Mouse (Mus musculus): ENCODE data around the gene Rhoh. TPM values are rescaled to one million over a fixed set of nuclear protein-coding genes. Genes with fewer than 3 reads are reported as not detected.
A peak's percentile ranks its signal among the peaks of the same experiment; 100 is the strongest.

Rhoh gene
- total RNA-seq, 2 experiments from 2014 or later = 0.69 to 1.1 TPM

- intact Hi-C loops (cut with DNase I) = no loop called here
- no peak for DNase-seq (ENCODE audit: low spot score in 2 of 2)
These were observed 2.7 kb upstream of the Rhoh start for GRCm38 (mm10) chr5:65858355-65858754.

GRCm38 (mm10) chr5:65858898-65859297 lies 2.1 kb upstream of the Rhoh start:
- intact Hi-C loops (cut with DNase I) = no loop called here
- no peak for DNase-seq (ENCODE audit: low spot score in 2 of 2)

- no peak for DNase-seq (ENCODE audit: low spot score in 2 of 2)
- intact Hi-C loops (cut with DNase I) = no loop called here
These were observed 1.6 kb upstream of the Rhoh start for GRCm38 (mm10) chr5:65859396-65859795.

GRCm38 (mm10) chr5:65860281-65861000 lies 572 bp upstream of the Rhoh start:
- DNase-seq (ENCODE audit: low spot score in 2 of 2) = peak in 1 of 2 experiments; percentile 6
- intact Hi-C loops (cut with DNase I) = no loop called here

- intact Hi-C loops (cut with DNase I) = no loop called here
- no peak for DNase-seq (ENCODE audit: low spot score in 2 of 2)
These were observed 1.4 kb downstream of the Rhoh start for GRCm38 (mm10) chr5:65862217-65862927.

- intact Hi-C loops (cut with DNase I) = no loop called here
- peak; percentile 10 to 12 for DNase-seq (ENCODE audit: low spot score in 2 of 2)
These were observed 2.3 kb downstream of the Rhoh start for GRCm38 (mm10) chr5:65863349-65863749.

- no peak for DNase-seq (ENCODE audit: low spot score in 2 of 2)
- intact Hi-C loops (cut with DNase I) = no loop called here
These were observed 3.5 kb downstream of the Rhoh start for GRCm38 (mm10) chr5:65864486-65864885.

GRCm38 (mm10) chr5:65864946-65865345 lies 3.9 kb downstream of the Rhoh start:
- intact Hi-C loops (cut with DNase I) = no loop called here
- no peak for DNase-seq (ENCODE audit: low spot score in 2 of 2)

GRCm38 (mm10) chr5:65866591-65866990 lies 5.6 kb downstream of the Rhoh start:
- no peak for DNase-seq (ENCODE audit: low spot score in 2 of 2)
- intact Hi-C loops (cut with DNase I) = no loop called here

GRCm38 (mm10) chr5:65867380-65868116 lies 6.5 kb downstream of the Rhoh start:
- intact Hi-C loops (cut with DNase I) = no loop called here
- DNase-seq (ENCODE audit: low spot score in 2 of 2) = peak in 1 of 2 experiments; percentile 11

- intact Hi-C loops (cut with DNase I) = no loop called here
These were observed 7.4 kb downstream of the Rhoh start for GRCm38 (mm10) chr5:65868419-65868818.

GRCm38 (mm10) chr5:65869660-65870059 lies 8.6 kb downstream of the Rhoh start:
- intact Hi-C loops (cut with DNase I) = no loop called here
- no peak for DNase-seq (ENCODE audit: low spot score in 2 of 2)

More at GRCm38 (mm10) chr5:65868419-65868818, 7.4 kb downstream of the Rhoh start:
- no peak for DNase-seq (ENCODE audit: low spot score in 2 of 2)

GRCm38 (mm10) chr5:65871276-65871875 lies 10.4 kb downstream of the Rhoh start:
- no peak for DNase-seq (ENCODE audit: low spot score in 2 of 2)
- intact Hi-C loops (cut with DNase I) = no loop called here

GRCm38 (mm10) chr5:65873212-65873611 lies 12.2 kb downstream of the Rhoh start:
- no peak for DNase-seq (ENCODE audit: low spot score in 2 of 2)
- intact Hi-C loops (cut with DNase I) = no loop called here

GRCm38 (mm10) chr5:65875269-65875668 lies 14.3 kb downstream of the Rhoh start:
- intact Hi-C loops (cut with DNase I) = no loop called here

GRCm38 (mm10) chr5:65878367-65878766 lies 17.4 kb downstream of the Rhoh start:
- no peak for DNase-seq (ENCODE audit: low spot score in 2 of 2)
- intact Hi-C loops (cut with DNase I) = no loop called here

More at GRCm38 (mm10) chr5:65875269-65875668, 14.3 kb downstream of the Rhoh start:
- DNase-seq (ENCODE audit: low spot score in 2 of 2) = no peak

GRCm38 (mm10) chr5:65881254-65881653 lies 20.2 kb downstream of the Rhoh start:
- intact Hi-C loops (cut with DNase I) = no loop called here
- DNase-seq (ENCODE audit: low spot score in 2 of 2) = no peak

GRCm38 (mm10) chr5:65882476-65883205 lies 21.6 kb downstream of the Rhoh start:
- intact Hi-C loops (cut with DNase I) = no loop called here
- DNase-seq (ENCODE audit: low spot score in 2 of 2) = no peak

- intact Hi-C loops (cut with DNase I) = no loop called here
- no peak for DNase-seq (ENCODE audit: low spot score in 2 of 2)
These were observed 22.3 kb downstream of the Rhoh start for GRCm38 (mm10) chr5:65883355-65883754.
